Mouse (Mus musculus): ENCODE measurements around the gene Slc38a9. TPM values are rescaled to one million over a fixed set of nuclear protein-coding genes. Genes with fewer than 3 reads are reported as not detected.

The Slc38a9 gene
- total and polyA plus RNA-seq, 2 experiments from 2014 or later = 8.7 to 14.6 TPM

- no peak for DNase-seq
- WGBS = 88% methylated on average over 5 of the region's 5 CpGs
These were observed 85.6 kb downstream of the Slc38a9 start for GRCm38 (mm10) chr13:112745936-112746694.

DNA sequence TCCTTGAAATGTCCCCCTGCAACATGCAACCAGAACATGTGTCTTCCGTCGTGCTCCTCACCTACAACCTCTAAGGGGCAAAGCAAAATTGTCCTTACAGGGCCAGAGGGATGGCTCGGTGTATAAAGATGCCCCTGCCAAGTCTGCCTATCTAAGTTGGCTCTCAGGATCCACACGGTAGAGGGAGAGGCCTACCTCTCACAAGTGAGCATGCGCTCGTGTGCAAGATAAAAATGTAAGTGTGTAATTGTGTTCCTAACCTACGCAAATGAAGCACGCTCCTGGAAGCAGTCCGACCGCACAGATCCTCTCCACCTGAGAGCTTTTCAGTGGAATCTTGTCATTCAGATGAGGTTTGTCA lies 86.1 kb downstream of the Slc38a9 start:
- Histone ChIP-seq H3K4me1 (ENCODE audit: insufficient read depth) (no peaks in the 10 kb centered on the region), H3K9ac (no peak overlapping the region), H3K4me2 (ENCODE audit: low read depth) (no peak overlapping the region), H3K27me3 (ENCODE audit: insufficient read depth, low read length) (no peaks in the 10 kb centered on the region), H3K9me3 (ENCODE audit: low read length) (no peaks in the 10 kb centered on the region), H3K27ac (ENCODE audit: low read depth, low read length) (no peak overlapping the region), H3K36me3 (ENCODE audit: insufficient read depth) (no peaks in the 10 kb centered on the region), H3K4me3 (ENCODE audit: low read depth, low read length) (no peak overlapping the region)
- DNase-seq (no peak), ATAC-seq (no peak)
- no peak for TF ChIP-seq CTCF (IDR thresholded peaks at IDR 0.05; ENCODE audit: low read depth)
- WGBS = 92% methylated on average over 10 of the region's 10 CpGs

More at GRCm38 (mm10) chr13:112745936-112746694, 85.6 kb downstream of the Slc38a9 start:
- no peak for TF ChIP-seq CTCF (IDR thresholded peaks at IDR 0.05; ENCODE audit: low read depth)
- Histone ChIP-seq H3K27ac (ENCODE audit: low read depth, low read length) (no peak overlapping the region), H3K4me2 (ENCODE audit: low read depth) (no peak overlapping the region), H3K4me1 (ENCODE audit: insufficient read depth) (no peaks in the 10 kb centered on the region), H3K36me3 (ENCODE audit: insufficient read depth) (no peaks in the 10 kb centered on the region), H3K4me3 (ENCODE audit: low read depth, low read length) (no peak overlapping the region), H3K9ac (no peak overlapping the region), H3K9me3 (ENCODE audit: low read length) (no peaks in the 10 kb centered on the region), H3K27me3 (ENCODE audit: insufficient read depth, low read length) (no peaks in the 10 kb centered on the region)
- no peak for ATAC-seq

GRCm38 (mm10) chr13:112747808-112748430 lies 87.4 kb downstream of the Slc38a9 start:
- H3K27ac ChIP-seq (ENCODE audit: low read depth, low read length) = no peak overlapping the region
- no peaks in the 10 kb centered on the region for H3K4me1 ChIP-seq (ENCODE audit: insufficient read depth)
- no peaks in the 10 kb centered on the region for H3K36me3 ChIP-seq (ENCODE audit: insufficient read depth)
- H3K9ac ChIP-seq = no peak overlapping the region
- ATAC-seq (no peak), DNase-seq (no peak)
- WGBS = 82% methylated on average over 6 of the region's 6 CpGs
- H3K4me2 ChIP-seq (ENCODE audit: low read depth) = no peak overlapping the region
- H3K4me3 ChIP-seq (ENCODE audit: low read depth, low read length) = no peak overlapping the region
- no peaks in the 10 kb centered on the region for H3K9me3 ChIP-seq (ENCODE audit: low read length)
- no peak for TF ChIP-seq CTCF (IDR thresholded peaks at IDR 0.05; ENCODE audit: low read depth)
- H3K27me3 ChIP-seq (ENCODE audit: insufficient read depth, low read length) = no peaks in the 10 kb centered on the region

GRCm38 (mm10) chr13:112748808-112749510 lies 88.4 kb downstream of the Slc38a9 start:
- no peaks in the 10 kb centered on the region for H3K4me1 ChIP-seq (ENCODE audit: insufficient read depth)
- H3K4me3 ChIP-seq (ENCODE audit: low read depth, low read length) = no peak overlapping the region
- no peaks in the 10 kb centered on the region for H3K36me3 ChIP-seq (ENCODE audit: insufficient read depth)
- DNase-seq (no peak), ATAC-seq (no peak)
- H3K9ac ChIP-seq = no peak overlapping the region
- H3K27me3 ChIP-seq (ENCODE audit: insufficient read depth, low read length) = no peaks in the 10 kb centered on the region
- H3K27ac ChIP-seq (ENCODE audit: low read depth, low read length) = no peak overlapping the region
- H3K4me2 ChIP-seq (ENCODE audit: low read depth) = no peak overlapping the region
- no peaks in the 10 kb centered on the region for H3K9me3 ChIP-seq (ENCODE audit: low read length)
- 93% methylated on average over 11 of the region's 11 CpGs for WGBS
- TF ChIP-seq CTCF (IDR thresholded peaks at IDR 0.05; ENCODE audit: low read depth) = no peak

GRCm38 (mm10) chr13:112749881-112750280 lies 89.3 kb downstream of the Slc38a9 start:
- H3K36me3 ChIP-seq (ENCODE audit: insufficient read depth) = no peaks in the 10 kb centered on the region
- no peak overlapping the region for H3K4me3 ChIP-seq (ENCODE audit: low read depth, low read length)
- 87% methylated on average over 2 of the region's 2 CpGs for WGBS
- no peaks in the 10 kb centered on the region for H3K27me3 ChIP-seq (ENCODE audit: insufficient read depth, low read length)
- no peaks in the 10 kb centered on the region for H3K9me3 ChIP-seq (ENCODE audit: low read length)
- no peaks in the 10 kb centered on the region for H3K4me1 ChIP-seq (ENCODE audit: insufficient read depth)
- H3K9ac ChIP-seq = no peak overlapping the region
- TF ChIP-seq CTCF (IDR thresholded peaks at IDR 0.05; ENCODE audit: low read depth) = no peak
- ATAC-seq (no peak), DNase-seq (no peak)
- no peak overlapping the region for H3K4me2 ChIP-seq (ENCODE audit: low read depth)
- H3K27ac ChIP-seq (ENCODE audit: low read depth, low read length) = no peak overlapping the region

GRCm38 (mm10) chr13:112751454-112752308 lies 91.1 kb downstream of the Slc38a9 start:
- TF ChIP-seq CTCF (IDR thresholded peaks at IDR 0.05; ENCODE audit: low read depth) = no peak
- Histone ChIP-seq H3K9me3 (ENCODE audit: low read length) (no peaks in the 10 kb centered on the region), H3K4me1 (ENCODE audit: insufficient read depth) (no peaks in the 10 kb centered on the region), H3K27me3 (ENCODE audit: insufficient read depth, low read length) (no peaks in the 10 kb centered on the region), H3K4me2 (ENCODE audit: low read depth) (peak overlapping the region; percentile 27), H3K9ac (no peak overlapping the region), H3K36me3 (ENCODE audit: insufficient read depth) (no peaks in the 10 kb centered on the region), H3K4me3 (ENCODE audit: low read depth, low read length) (no peak overlapping the region), H3K27ac (ENCODE audit: low read depth, low read length) (no peak overlapping the region)
- 25% methylated on average over 18 of the region's 18 CpGs for WGBS
- ATAC-seq (peak; percentile 67), DNase-seq (peak; percentile 20)

Data from forebrain, postnatal 0 days (tissue).